Mouse (Mus musculus) heart, adult 2 months (tissue): Measurements from ENCODE around the gene Slc39a11. TPM values are rescaled to one million over a fixed set of nuclear protein-coding genes. Genes with fewer than 3 reads are reported as not detected.

Experiments used
- DNase-seq, 2 experiments: peaks; one replicate each; pipeline ENCODE4 v3.0.0; 2021
- H3K27ac ChIP-seq: fragments of 200-600 bp; 2 replicates; pipeline ENCODE4 v1.8.1; 2022
- H3K27me3 ChIP-seq: fragments of 200-500 bp; 2 replicates; pipeline ENCODE4 v1.6.1; 2012; ENCODE audit warnings: mild to moderate bottlenecking, low read length, inconsistent platforms, mixed read lengths; ENCODE audit not compliant: control insufficient read depth, insufficient read depth
- H3K36me3 ChIP-seq: fragments of 200-500 bp; 2 replicates; pipeline ENCODE4 v1.6.1; 2012; ENCODE audit warnings: low read length, inconsistent platforms; ENCODE audit not compliant: control insufficient read depth, insufficient read depth
- H3K4me1 ChIP-seq: fragments of 200-500 bp; 2 replicates; pipeline ENCODE4 v1.6.1; 2011; ENCODE audit warnings: low read length; ENCODE audit not compliant: control insufficient read depth, insufficient read depth
- H3K4me3 ChIP-seq: fragments of 200-600 bp; 2 replicates; pipeline ENCODE4 v1.8.1; 2022
- H3K79me2 ChIP-seq: fragments of 200-500 bp; replicated peaks from 2 replicates; pipeline ENCODE4 v1.6.1; 2012; ENCODE audit warnings: mild to moderate bottlenecking, inconsistent platforms, low read length, moderate library complexity, mixed read lengths; ENCODE audit not compliant: control insufficient read depth, insufficient read depth
- H3K9ac ChIP-seq: fragments of 200-500 bp; 2 replicates; pipeline ENCODE4 v1.6.1; 2012; ENCODE audit warnings: low read depth, mild to moderate bottlenecking, control low read depth, inconsistent platforms, low read length, mixed read lengths
- CTCF ChIP-seq: fragments of 200-600 bp; IDR thresholded peaks from 2 replicates; pipeline ENCODE4 v1.8.1; 2022; ENCODE audit warnings: antibody characterized with exemption, mild to moderate bottlenecking, moderate library complexity
- EP300 ChIP-seq: fragments of 200-500 bp; IDR thresholded peaks from 2 replicates; pipeline ENCODE4 v1.6.1; 2011; ENCODE audit warnings: low read depth, low read length, control low read depth; ENCODE audit not compliant: insufficient read depth
- POLR2A ChIP-seq: fragments of 200-500 bp; IDR thresholded peaks from 2 replicates; pipeline ENCODE4 v1.6.1; 2011; ENCODE audit warnings: mild to moderate bottlenecking, low read depth, low read length, control low read depth; ENCODE audit not compliant: insufficient read depth
- WGBS: fragments of 180-500 bp; shearing (Covaris S2); methylation state at CpG from one replicate; pipeline ENCODE4 v1.1.7; 2018; 5-methylcytosine and 5-hydroxymethylcytosine counted together
- intact Hi-C: fragments of 180-260 bp; cut with DNase I; formaldehyde crosslinking; loops from one replicate; pipeline ENCODE4 v1.15.1; 2025
- polyA plus RNA-seq: library from polyadenylated mRNA; depleted of rRNA; stranded (reverse); fragments of >200 nt; gene quantifications from 2 replicates; pipeline ENCODE4 v1.2.3, GENCODE M21; 2012
- total RNA-seq, 2 experiments: library from RNA; stranded (reverse); gene quantifications; 2 replicates each; pipeline ENCODE4 v1.2.3; 2021

Gene Slc39a11
- total and polyA plus RNA-seq, 3 experiments = 2.6 to 5.6 (median 2.7) TPM

GRCm38 (mm10) chr11:113611112-113611646 lies 38.7 kb downstream of the Slc39a11 start:
- Histone ChIP-seq H3K79me2 (no peaks in the 10 kb centered on the region), H3K27me3 (no peaks in the 10 kb centered on the region), H3K4me3 (no peak overlapping the region), H3K4me1 (no peaks in the 10 kb centered on the region), H3K9ac (no peak overlapping the region), H3K27ac (no peak overlapping the region), H3K36me3 (no peaks in the 10 kb centered on the region)
- intact Hi-C loops = loop anchor here (5.0 kb wide), 1 partner anchor 434 kb away; no protein-coding TSS in a partner anchor
- TF ChIP-seq POLR2A (no peak), CTCF (no peak), EP300 (no peak)
- WGBS = 87% methylated on average over 10 of the region's 10 CpGs
- DNase-seq = no peak

DNA sequence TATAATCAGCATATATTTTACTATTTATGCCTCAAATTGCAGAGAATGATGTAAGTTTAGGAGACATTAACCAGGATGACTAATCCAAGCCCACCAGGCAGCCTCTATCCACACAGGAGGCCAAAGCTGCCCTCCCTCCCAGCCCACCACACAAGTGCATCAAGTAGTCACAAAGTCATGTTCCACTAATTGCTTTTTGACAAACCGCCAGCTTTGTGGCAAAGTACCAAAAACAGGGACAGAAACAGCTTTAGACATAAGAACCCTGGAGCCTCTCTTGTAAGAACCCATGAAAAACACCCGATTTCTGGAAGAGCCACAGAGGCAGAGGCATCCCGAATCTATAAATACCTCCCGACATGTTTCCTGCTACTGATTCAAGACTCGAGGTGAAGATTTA lies 39.6 kb downstream of the Slc39a11 start:
- Histone ChIP-seq H3K4me1 (no peaks in the 10 kb centered on the region), H3K36me3 (no peaks in the 10 kb centered on the region), H3K4me3 (no peak overlapping the region), H3K79me2 (no peaks in the 10 kb centered on the region), H3K27ac (no peak overlapping the region), H3K27me3 (no peaks in the 10 kb centered on the region), H3K9ac (no peak overlapping the region)
- WGBS = 61% methylated on average over 5 of the region's 5 CpGs
- TF ChIP-seq POLR2A (no peak), CTCF (no peak), EP300 (no peak)
- intact Hi-C loops = loop anchor here (5.0 kb wide), 1 partner anchor 433 kb away; no protein-coding TSS in a partner anchor
- DNase-seq = no peak

DNA sequence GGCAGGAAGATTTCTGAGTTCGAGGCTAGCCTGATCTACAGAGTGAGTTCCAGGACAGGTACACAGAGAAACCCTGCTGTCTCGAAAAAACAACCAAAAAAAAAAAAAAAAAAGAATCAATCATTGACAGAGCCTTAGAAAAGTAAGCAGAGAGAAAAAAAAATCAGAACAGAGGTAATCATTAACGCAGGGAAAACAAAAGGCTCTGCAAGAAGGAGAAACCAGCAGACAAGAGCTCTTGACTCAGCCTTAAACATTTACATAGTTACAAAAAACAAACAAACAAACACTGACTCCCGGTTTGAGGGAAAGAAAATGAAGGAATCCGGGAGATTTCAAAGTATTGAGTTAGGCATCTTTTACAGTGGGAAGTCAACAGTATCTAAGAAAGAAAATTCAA lies 40.3 kb downstream of the Slc39a11 start:
- 81% methylated on average over 5 of the region's 5 CpGs for WGBS
- TF ChIP-seq EP300 (no peak), CTCF (no peak), POLR2A (no peak)
- no peaks in the 10 kb centered on the region for H3K4me1 ChIP-seq

GRCm38 (mm10) chr11:113607556-113607955 lies 42.3 kb downstream of the Slc39a11 start:
- no peaks in the 10 kb centered on the region for H3K4me1 ChIP-seq
- intact Hi-C loops = no loop called here
- 98% methylated on average over 12 of the region's 12 CpGs for WGBS

More for the DNA sequence above, 40.3 kb downstream of the Slc39a11 start:
- no peak for DNase-seq
- Histone ChIP-seq H3K27ac (no peak overlapping the region), H3K4me3 (no peak overlapping the region), H3K79me2 (no peaks in the 10 kb centered on the region), H3K27me3 (no peaks in the 10 kb centered on the region), H3K36me3 (no peaks in the 10 kb centered on the region), H3K9ac (no peak overlapping the region)
- intact Hi-C loops = no loop called here

GRCm38 (mm10) chr11:113601616-113602343 lies 48.1 kb downstream of the Slc39a11 start:
- no peak overlapping the region for H3K27ac ChIP-seq
- H3K27me3 ChIP-seq = no peaks in the 10 kb centered on the region
- intact Hi-C loops = no loop called here
- no peak for DNase-seq
- no peaks in the 10 kb centered on the region for H3K36me3 ChIP-seq
- 71% methylated on average over 12 of the region's 12 CpGs for WGBS
- no peaks in the 10 kb centered on the region for H3K4me1 ChIP-seq
- H3K9ac ChIP-seq = no peak overlapping the region
- H3K79me2 ChIP-seq = no peaks in the 10 kb centered on the region
- H3K4me3 ChIP-seq = no peak overlapping the region
- TF ChIP-seq EP300 = no peak
- TF ChIP-seq CTCF = no peak
- TF ChIP-seq POLR2A = no peak

More at GRCm38 (mm10) chr11:113607556-113607955, 42.3 kb downstream of the Slc39a11 start:
- TF ChIP-seq EP300 = no peak
- no peak for TF ChIP-seq POLR2A
- TF ChIP-seq CTCF = no peak
- no peak overlapping the region for H3K9ac ChIP-seq
- DNase-seq = no peak
- H3K27ac ChIP-seq = no peak overlapping the region
- no peaks in the 10 kb centered on the region for H3K79me2 ChIP-seq
- H3K27me3 ChIP-seq = no peaks in the 10 kb centered on the region
- H3K36me3 ChIP-seq = no peaks in the 10 kb centered on the region
- H3K4me3 ChIP-seq = no peak overlapping the region

DNA sequence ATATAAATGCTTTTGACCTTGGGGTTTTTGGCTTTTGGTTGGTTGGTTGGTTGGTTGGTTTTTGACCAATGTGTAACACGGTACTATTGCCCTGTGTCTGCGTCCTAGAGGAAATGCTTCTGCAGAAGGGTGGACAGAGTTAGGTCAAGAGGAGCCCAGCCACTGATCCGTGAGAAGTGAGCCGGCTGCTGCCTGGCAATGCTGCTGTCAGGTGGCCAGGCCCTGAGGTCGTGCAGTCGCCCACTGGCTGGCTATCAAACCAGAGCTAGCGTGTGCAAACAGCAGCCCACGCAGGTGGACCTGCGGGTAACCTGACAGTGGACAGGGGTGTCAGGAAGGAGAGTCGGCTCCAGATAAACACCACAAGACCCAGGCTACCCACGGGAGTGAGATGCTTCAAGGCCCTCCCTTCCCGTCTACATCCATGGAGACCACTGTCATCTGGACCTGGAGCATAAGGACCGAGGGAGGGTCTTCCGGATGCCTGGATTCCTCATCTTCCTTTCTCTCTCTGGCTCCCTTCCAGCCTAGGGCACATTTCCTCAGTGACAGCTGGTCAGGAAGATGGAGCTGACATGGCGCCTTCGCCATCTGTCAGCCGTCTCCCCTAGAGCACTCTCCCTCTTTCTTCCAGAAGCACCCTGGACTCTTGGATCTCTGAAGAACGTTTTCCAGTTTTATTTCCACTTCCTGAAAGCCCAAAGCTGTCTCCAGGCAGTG lies 49.2 kb downstream of the Slc39a11 start:
- H3K27me3 ChIP-seq = no peaks in the 10 kb centered on the region
- no peaks in the 10 kb centered on the region for H3K79me2 ChIP-seq
- no peak for TF ChIP-seq EP300
- TF ChIP-seq POLR2A = no peak
- TF ChIP-seq CTCF = no peak
- no peak overlapping the region for H3K4me3 ChIP-seq
- H3K36me3 ChIP-seq = no peaks in the 10 kb centered on the region
- WGBS = 78% methylated on average over 18 of the region's 18 CpGs
- H3K9ac ChIP-seq = no peak overlapping the region
- no peak overlapping the region for H3K27ac ChIP-seq
- intact Hi-C loops = no loop called here
- DNase-seq = no peak
- no peaks in the 10 kb centered on the region for H3K4me1 ChIP-seq
